Mouse (Mus musculus) megakaryocyte, embryonic 14.5 days (primary cell): Measurements from ENCODE around the gene Farp1.

Experiments
- FLI1 ChIP-seq: IDR thresholded peaks from 2 replicates; pipeline ENCODE4 v1.6.1; 2012; ENCODE audit warnings: low read length, inconsistent platforms, mixed read lengths
- GATA1 ChIP-seq: IDR thresholded peaks from 3 replicates; pipeline ENCODE4 v1.6.1; 2012; ENCODE audit warnings: mixed read lengths, low read length, inconsistent platforms, borderline replicate concordance

DNA sequence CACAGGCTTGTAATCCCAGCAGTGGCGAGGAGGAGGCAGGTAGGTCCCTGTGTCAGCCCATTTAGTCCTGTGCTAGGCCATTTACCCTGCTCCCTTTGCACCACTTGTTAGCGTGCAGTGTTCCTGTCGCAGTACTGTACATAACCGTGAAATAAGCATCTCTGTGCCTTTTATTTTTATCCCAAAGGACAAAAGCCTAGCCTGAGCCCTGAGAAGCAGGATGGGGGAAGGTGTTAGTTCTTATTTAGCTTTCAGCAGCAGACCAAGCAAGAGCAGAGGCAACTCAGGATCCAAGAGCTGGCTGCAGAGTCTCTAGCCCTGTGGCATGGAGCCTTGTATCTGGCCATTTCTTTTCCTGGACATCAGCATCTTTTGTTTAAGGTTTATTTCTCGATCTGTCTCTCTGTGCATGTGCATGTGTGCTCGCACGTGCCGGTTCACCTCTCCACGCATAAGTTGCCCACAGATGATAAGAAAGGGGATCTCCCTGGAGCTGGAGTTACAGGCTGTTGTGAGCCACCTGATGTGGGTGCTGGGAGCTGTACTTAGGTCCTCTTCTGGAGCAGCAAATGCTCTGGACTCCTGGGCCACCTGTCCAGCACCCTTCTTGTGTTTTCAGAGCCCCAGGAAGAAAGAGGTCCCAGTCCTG is 11.4 kb downstream of the Farp1 start:
- TF ChIP-seq GATA1, result no peak
- TF ChIP-seq FLI1, result no peak
